Mouse (Mus musculus): ENCODE data around the gene Tdrd7. TPM values are rescaled to one million over a fixed set of nuclear protein-coding genes. Genes with fewer than 3 reads are reported as not detected.

Tdrd7 gene
- polyA plus RNA-seq, 1 experiment = not detected

DNA sequence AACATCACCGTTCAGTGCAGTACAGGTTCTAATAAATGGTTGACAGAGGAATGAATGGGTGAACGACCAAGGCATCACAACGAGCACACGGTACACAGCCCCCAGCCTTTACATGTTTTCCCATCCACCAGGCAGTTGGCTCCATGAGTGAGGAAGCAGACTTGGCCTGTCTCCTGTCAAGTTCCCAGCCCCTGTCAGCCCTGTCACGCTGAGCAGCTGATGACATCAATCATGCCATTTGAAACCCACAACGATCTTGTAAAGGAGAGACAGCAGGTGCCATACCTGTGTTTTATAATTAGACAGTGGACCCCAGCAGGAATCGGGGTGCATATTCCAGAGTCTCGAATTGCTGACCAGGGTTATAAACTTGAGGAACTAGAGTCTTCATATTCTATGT lies 78.2 kb downstream of the Tdrd7 start:
- H3K4me1 ChIP-seq (ENCODE audit: control insufficient read depth, insufficient read depth, low read length) = peaks cover 54% of the 10 kb centered on the region
- H3K4me3 ChIP-seq (ENCODE audit: insufficient read depth, low read depth, low read length) = no peak overlapping the region
- TF ChIP-seq CTCF (IDR thresholded peaks at IDR 0.05; ENCODE audit: insufficient read depth, low read depth, low read length) (no peak), POLR2A (IDR thresholded peaks at IDR 0.05; ENCODE audit: insufficient read depth, low read depth, low read length) (no peak)
- no peak overlapping the region for H3K27ac ChIP-seq (ENCODE audit: insufficient read depth, low read depth, low read length)
- WGBS = 76% methylated on average over 8 of the region's 8 CpGs

DNA sequence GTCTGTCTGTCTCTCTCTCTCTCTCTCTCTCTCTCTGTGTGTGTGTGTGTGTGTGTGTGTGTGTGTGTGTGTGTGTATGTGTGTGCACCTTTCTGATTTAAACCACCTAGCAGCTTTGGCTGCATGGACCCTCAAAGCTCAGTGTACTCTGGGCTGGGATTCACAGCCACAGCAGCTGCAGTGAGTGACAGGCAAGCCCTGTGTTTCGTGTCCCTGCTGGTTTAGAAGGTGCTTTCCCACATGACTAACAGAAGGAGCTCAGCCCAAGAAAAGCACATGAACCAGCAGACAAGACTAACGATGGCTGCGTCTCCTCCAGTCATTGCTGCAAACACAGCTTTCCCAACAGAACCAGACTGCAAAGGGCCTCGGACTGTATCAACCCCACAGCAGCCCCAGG lies 82.8 kb downstream of the Tdrd7 start:
- 48% methylated on average over 4 of the region's 4 CpGs for WGBS
- Histone ChIP-seq H3K4me3 (ENCODE audit: insufficient read depth, low read depth, low read length) (no peak overlapping the region), H3K27ac (ENCODE audit: insufficient read depth, low read depth, low read length) (0 out of 2 replicates have a peak overlapping the region, but pooled peaks have one; percentile 42), H3K4me1 (ENCODE audit: control insufficient read depth, insufficient read depth, low read length) (peaks cover 36% of the 10 kb centered on the region)
- TF ChIP-seq POLR2A (IDR thresholded peaks at IDR 0.05; ENCODE audit: insufficient read depth, low read depth, low read length) (no peak), CTCF (IDR thresholded peaks at IDR 0.05; ENCODE audit: insufficient read depth, low read depth, low read length) (no peak)

DNA sequence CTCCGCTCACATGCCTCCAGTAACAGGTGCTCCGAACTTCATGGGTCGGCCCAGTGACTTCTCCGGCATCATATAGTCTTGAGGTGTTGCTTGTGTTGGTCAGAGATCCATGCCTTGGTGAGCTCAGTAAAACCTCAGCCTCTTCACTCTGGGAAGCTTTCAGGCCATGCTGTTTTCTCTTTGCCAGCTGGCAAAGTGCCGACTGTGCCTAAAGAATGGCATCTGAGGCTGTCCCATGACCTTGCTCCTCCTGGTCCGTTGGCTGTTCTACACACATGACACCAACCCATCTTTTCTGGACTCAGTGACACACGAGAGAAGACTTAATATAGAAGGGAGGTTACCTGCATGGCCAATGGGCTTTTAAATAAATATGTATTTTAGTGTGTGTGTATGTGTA lies 83.3 kb downstream of the Tdrd7 start:
- TF ChIP-seq POLR2A (IDR thresholded peaks at IDR 0.05; ENCODE audit: insufficient read depth, low read depth, low read length) = no peak
- 86% methylated on average over 7 of the region's 7 CpGs for WGBS
- Histone ChIP-seq H3K4me1 (ENCODE audit: control insufficient read depth, insufficient read depth, low read length) (peaks cover 34% of the 10 kb centered on the region), H3K27ac (ENCODE audit: insufficient read depth, low read depth, low read length) (no peak overlapping the region), H3K4me3 (ENCODE audit: insufficient read depth, low read depth, low read length) (no peak overlapping the region)

DNA sequence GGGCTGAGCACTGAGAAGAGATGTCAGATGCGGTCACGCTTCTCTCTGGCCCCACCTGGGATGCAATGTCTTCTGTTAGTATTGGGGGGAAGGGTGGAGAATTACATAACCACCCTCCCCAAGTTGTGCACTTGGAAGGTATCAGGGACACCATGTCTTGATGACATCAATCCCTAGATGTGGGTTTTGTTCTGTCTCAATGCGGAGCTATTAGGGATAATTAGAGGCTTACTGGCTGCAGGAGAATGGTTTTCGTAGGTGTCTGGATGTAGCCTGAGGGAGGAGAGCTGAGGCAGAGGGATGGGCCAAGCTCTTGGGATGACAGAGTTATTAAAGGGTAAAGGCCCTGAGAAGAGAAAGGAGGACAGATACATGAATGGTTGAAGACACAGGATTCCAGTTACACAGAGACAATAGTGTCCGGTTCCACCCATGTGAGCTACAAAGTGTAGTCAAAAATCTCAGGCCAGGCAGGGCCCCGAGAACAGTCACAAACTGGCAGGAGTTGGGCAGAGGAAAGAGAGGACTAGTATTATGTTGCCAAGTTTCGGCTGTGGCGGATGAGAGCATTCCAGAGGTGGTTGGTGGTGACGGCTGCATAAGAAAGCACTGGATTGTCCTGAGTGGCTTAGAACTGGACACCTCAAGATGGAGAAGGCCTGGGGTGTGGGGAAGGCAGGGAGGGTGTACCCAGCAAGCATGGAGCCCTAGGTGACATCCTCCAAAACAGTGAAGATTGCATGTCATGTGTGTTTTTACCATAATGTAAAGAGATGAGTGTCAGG lies 88.4 kb downstream of the Tdrd7 start:
- TF ChIP-seq CTCF (IDR thresholded peaks at IDR 0.05; ENCODE audit: insufficient read depth, low read depth, low read length) (no peak), POLR2A (IDR thresholded peaks at IDR 0.05; ENCODE audit: insufficient read depth, low read depth, low read length) (no peak)
- 35% methylated on average over 9 of the region's 9 CpGs for WGBS
- peaks cover 30% of the 10 kb centered on the region for H3K4me1 ChIP-seq (ENCODE audit: control insufficient read depth, insufficient read depth, low read length)
- H3K4me3 ChIP-seq (ENCODE audit: insufficient read depth, low read depth, low read length) = no peak overlapping the region
- peak overlapping the region; percentile 89 for H3K27ac ChIP-seq (ENCODE audit: insufficient read depth, low read depth, low read length)

DNA sequence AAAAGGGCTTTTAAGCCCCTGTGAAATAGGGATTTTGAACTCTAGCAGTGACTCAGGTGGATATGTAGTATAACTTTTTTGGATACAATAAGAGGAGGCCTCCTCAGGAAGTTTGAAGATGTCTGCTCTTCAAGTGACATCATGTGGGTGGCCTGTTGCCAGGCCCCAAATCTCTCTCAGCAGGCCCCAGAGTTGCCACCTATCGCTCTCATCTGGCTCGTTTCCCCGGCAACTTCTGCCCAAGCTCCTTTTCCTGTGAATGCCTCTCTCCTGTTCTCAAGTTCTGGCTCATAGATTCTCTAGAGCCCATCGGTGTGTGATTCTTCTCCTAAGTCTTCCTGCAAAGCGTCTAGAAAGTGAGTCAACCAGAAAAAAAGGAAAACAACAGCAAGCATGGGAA lies 91.0 kb downstream of the Tdrd7 start:
- WGBS = 69% methylated on average over 5 of the region's 5 CpGs
- TF ChIP-seq POLR2A (IDR thresholded peaks at IDR 0.05; ENCODE audit: insufficient read depth, low read depth, low read length) = no peak
- no peak for TF ChIP-seq CTCF (IDR thresholded peaks at IDR 0.05; ENCODE audit: insufficient read depth, low read depth, low read length)
- no peak overlapping the region for H3K4me3 ChIP-seq (ENCODE audit: insufficient read depth, low read depth, low read length)
- peaks cover 40% of the 10 kb centered on the region for H3K4me1 ChIP-seq (ENCODE audit: control insufficient read depth, insufficient read depth, low read length)
- 0 out of 2 replicates have a peak overlapping the region, but pooled peaks have one; percentile 23 for H3K27ac ChIP-seq (ENCODE audit: insufficient read depth, low read depth, low read length)

DNA sequence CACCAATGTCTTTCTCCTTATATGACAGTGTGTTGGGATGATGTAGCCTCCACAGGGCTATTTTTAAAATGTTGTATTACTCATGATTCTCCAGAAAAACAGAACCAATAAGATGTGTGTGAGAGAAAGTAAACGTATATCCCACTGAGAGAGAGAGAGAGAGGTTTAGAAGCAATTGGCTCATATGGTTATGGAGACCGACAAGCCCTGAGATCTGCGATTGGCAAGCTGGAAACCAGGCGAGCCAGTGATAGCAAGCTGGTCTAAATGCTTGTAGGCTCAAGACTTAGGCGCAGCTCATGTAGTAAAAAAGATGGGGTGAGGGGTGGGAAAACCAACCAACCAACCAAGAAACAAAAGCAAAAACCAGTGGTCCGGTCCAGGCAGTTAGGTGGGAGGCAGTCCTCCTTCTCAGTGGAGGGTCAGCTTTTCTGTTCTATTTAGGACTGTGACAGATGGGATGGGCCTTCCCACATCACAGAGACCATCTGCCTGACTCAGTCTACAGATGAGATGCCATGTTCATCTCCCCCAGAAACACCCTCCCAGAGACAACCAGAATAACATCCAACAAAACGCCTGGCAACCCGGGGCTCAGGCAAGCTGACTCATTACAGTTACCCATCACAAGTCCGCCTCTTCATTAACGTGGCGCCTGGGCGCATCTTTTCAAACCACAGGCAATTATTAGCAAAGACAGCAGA lies 96.3 kb downstream of the Tdrd7 start:
- no peak overlapping the region for H3K4me3 ChIP-seq (ENCODE audit: insufficient read depth, low read depth, low read length)
- peaks cover 55% of the 10 kb centered on the region for H3K4me1 ChIP-seq (ENCODE audit: control insufficient read depth, insufficient read depth, low read length)
- TF ChIP-seq CTCF (IDR thresholded peaks at IDR 0.05; ENCODE audit: insufficient read depth, low read depth, low read length) (no peak), POLR2A (IDR thresholded peaks at IDR 0.05; ENCODE audit: insufficient read depth, low read depth, low read length) (no peak)
- WGBS = 40% methylated on average over 12 of the region's 12 CpGs
- peak overlapping the region; percentile 94 for H3K27ac ChIP-seq (ENCODE audit: insufficient read depth, low read depth, low read length)

DNA sequence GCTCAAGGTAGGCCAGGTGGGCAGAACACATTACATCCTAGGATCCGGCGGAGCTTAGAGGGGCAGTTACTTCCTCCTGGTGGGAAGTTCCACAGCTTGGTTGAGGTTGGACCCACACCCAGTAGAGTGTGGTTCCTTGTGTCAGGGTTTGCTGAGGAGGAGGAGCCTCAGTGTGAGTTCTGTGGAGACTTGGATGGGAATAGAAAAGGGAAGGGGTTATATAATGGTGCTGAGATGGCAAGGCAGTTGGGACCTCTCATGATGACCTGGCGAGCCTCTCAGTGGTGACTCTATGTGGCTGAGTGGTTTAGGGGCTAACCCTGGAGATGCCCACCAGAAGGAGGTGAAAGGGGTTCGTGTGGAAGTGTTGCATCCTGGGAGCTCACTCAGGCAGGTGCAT lies 98.7 kb downstream of the Tdrd7 start:
- Histone ChIP-seq H3K4me3 (ENCODE audit: insufficient read depth, low read depth, low read length) (no peak overlapping the region), H3K27ac (ENCODE audit: insufficient read depth, low read depth, low read length) (0 out of 2 replicates have a peak overlapping the region, but pooled peaks have one; percentile 16), H3K4me1 (ENCODE audit: control insufficient read depth, insufficient read depth, low read length) (peaks cover 64% of the 10 kb centered on the region)
- 89% methylated on average over 4 of the region's 4 CpGs for WGBS
- TF ChIP-seq POLR2A (IDR thresholded peaks at IDR 0.05; ENCODE audit: insufficient read depth, low read depth, low read length) (no peak), CTCF (IDR thresholded peaks at IDR 0.05; ENCODE audit: insufficient read depth, low read depth, low read length) (no peak)

DNA sequence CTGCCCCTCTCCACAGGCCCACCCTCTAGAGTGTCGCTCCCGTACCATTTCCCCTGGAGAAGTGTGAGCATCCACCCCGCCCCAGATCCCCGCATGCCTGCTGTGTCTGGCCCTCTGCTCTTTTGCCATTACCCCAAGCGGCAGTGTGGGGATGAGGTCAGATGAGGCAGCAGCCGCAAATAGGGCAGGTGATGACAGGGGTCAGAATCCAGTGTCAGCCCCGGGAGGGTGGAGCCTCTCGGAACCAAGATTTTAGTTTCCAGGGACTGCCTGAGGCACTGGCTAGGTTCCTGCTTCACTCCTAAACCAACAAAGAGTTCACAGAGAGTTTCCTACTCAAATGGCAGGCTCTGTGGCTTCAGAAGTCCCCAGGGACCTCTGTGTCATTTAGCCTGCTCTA lies 99.1 kb downstream of the Tdrd7 start:
- Histone ChIP-seq H3K27ac (ENCODE audit: insufficient read depth, low read depth, low read length) (0 out of 2 replicates have a peak overlapping the region, but pooled peaks have one; percentile 25), H3K4me3 (ENCODE audit: insufficient read depth, low read depth, low read length) (no peak overlapping the region), H3K4me1 (ENCODE audit: control insufficient read depth, insufficient read depth, low read length) (peaks cover 63% of the 10 kb centered on the region)
- 78% methylated on average over 8 of the region's 8 CpGs for WGBS
- TF ChIP-seq CTCF (IDR thresholded peaks at IDR 0.05; ENCODE audit: insufficient read depth, low read depth, low read length) (no peak), POLR2A (IDR thresholded peaks at IDR 0.05; ENCODE audit: insufficient read depth, low read depth, low read length) (no peak)

DNA sequence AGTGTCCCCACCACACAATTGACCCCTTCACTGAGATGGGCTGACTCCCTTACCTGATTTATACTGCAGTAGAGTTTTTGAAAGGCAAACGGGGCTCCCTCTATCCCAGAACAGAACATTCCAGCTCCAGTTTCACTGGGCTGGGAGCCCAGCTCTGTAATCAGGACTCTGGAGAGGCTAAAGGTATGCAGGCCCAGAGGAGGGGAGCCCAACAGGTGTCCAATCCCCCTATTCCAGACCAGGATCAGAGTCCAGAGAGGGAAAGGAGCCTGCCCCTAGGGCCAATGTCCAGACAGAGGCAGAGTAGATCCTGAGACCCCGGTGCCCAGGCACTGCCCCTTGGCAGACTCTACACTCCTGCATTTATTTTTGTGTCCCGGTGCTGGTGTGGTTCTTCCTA lies 99.8 kb downstream of the Tdrd7 start:
- Histone ChIP-seq H3K27ac (ENCODE audit: insufficient read depth, low read depth, low read length) (0 out of 2 replicates have a peak overlapping the region, but pooled peaks have one; percentile 18), H3K4me3 (ENCODE audit: insufficient read depth, low read depth, low read length) (no peak overlapping the region), H3K4me1 (ENCODE audit: control insufficient read depth, insufficient read depth, low read length) (peaks cover 62% of the 10 kb centered on the region)
- TF ChIP-seq CTCF (IDR thresholded peaks at IDR 0.05; ENCODE audit: insufficient read depth, low read depth, low read length) = no peak
- TF ChIP-seq POLR2A (IDR thresholded peaks at IDR 0.05; ENCODE audit: insufficient read depth, low read depth, low read length) = no peak
- 66% methylated on average over 3 of the region's 3 CpGs for WGBS

Data from olfactory bulb, adult 2 months (tissue).